Mouse (Mus musculus): ENCODE measurements around the gene Pah. TPM values are rescaled to one million over a fixed set of nuclear protein-coding genes. Genes with fewer than 3 reads are reported as not detected.

The Pah gene
- total RNA-seq, 2 experiments from 2014 or later: not detected

GRCm38 (mm10) chr10:87501659-87502042 is 19.9 kb upstream of the Pah start:
- ATAC-seq (replicated peaks; ENCODE audit: low FRiP score, low TSS enrichment, poor library complexity, severe bottlenecking): no peak

- no peak for ATAC-seq (replicated peaks; ENCODE audit: low FRiP score, low TSS enrichment, poor library complexity, severe bottlenecking)
Measured at GRCm38 (mm10) chr10:87502283-87502682, 19.3 kb upstream of the Pah start.

GRCm38 (mm10) chr10:87503946-87504345 is 17.6 kb upstream of the Pah start:
- ATAC-seq (replicated peaks; ENCODE audit: low FRiP score, low TSS enrichment, poor library complexity, severe bottlenecking): peak; percentile 68; the same call in 1 of the 2 replicates

- no peak for ATAC-seq (replicated peaks; ENCODE audit: low FRiP score, low TSS enrichment, poor library complexity, severe bottlenecking)
Measured at GRCm38 (mm10) chr10:87508581-87508980, 13.0 kb upstream of the Pah start.

- no peak for ATAC-seq (replicated peaks; ENCODE audit: low FRiP score, low TSS enrichment, poor library complexity, severe bottlenecking)
Measured at GRCm38 (mm10) chr10:87513052-87513451, 8.5 kb upstream of the Pah start.

GRCm38 (mm10) chr10:87518585-87518984 is 3.0 kb upstream of the Pah start:
- ATAC-seq (replicated peaks; ENCODE audit: low FRiP score, low TSS enrichment, poor library complexity, severe bottlenecking): no peak

- no peak for ATAC-seq (replicated peaks; ENCODE audit: low FRiP score, low TSS enrichment, poor library complexity, severe bottlenecking)
Measured at GRCm38 (mm10) chr10:87520401-87521116, 1.0 kb upstream of the Pah start.

- ATAC-seq (replicated peaks; ENCODE audit: low FRiP score, low TSS enrichment, poor library complexity, severe bottlenecking): no peak
Measured at GRCm38 (mm10) chr10:87534172-87534571, 12.6 kb downstream of the Pah start.

- ATAC-seq (replicated peaks; ENCODE audit: low FRiP score, low TSS enrichment, poor library complexity, severe bottlenecking): no peak
Measured at GRCm38 (mm10) chr10:87545759-87546158, 24.2 kb downstream of the Pah start.

- no peak for ATAC-seq (replicated peaks; ENCODE audit: low FRiP score, low TSS enrichment, poor library complexity, severe bottlenecking)
Measured at GRCm38 (mm10) chr10:87546299-87547234, 25.0 kb downstream of the Pah start.

- peak; percentile 96 for ATAC-seq (replicated peaks; ENCODE audit: low FRiP score, low TSS enrichment, poor library complexity, severe bottlenecking)
Measured at GRCm38 (mm10) chr10:87552726-87553125, 31.1 kb downstream of the Pah start.

- ATAC-seq (replicated peaks; ENCODE audit: low FRiP score, low TSS enrichment, poor library complexity, severe bottlenecking): no peak
Measured at GRCm38 (mm10) chr10:87556441-87556840, 34.8 kb downstream of the Pah start.

- ATAC-seq (replicated peaks; ENCODE audit: low FRiP score, low TSS enrichment, poor library complexity, severe bottlenecking): no peak
Measured at GRCm38 (mm10) chr10:87563818-87564217, 42.2 kb downstream of the Pah start.

GRCm38 (mm10) chr10:87565712-87566111 is 44.1 kb downstream of the Pah start:
- ATAC-seq (replicated peaks; ENCODE audit: low FRiP score, low TSS enrichment, poor library complexity, severe bottlenecking): no peak

- ATAC-seq (replicated peaks; ENCODE audit: low FRiP score, low TSS enrichment, poor library complexity, severe bottlenecking): no peak
Measured at GRCm38 (mm10) chr10:87572500-87572899, 50.9 kb downstream of the Pah start.

GRCm38 (mm10) chr10:87586696-87587095 is 65.1 kb downstream of the Pah start:
- ATAC-seq (replicated peaks; ENCODE audit: low FRiP score, low TSS enrichment, poor library complexity, severe bottlenecking): no peak

- ATAC-seq (replicated peaks; ENCODE audit: low FRiP score, low TSS enrichment, poor library complexity, severe bottlenecking): no peak
Measured at GRCm38 (mm10) chr10:87593916-87594315, 72.3 kb downstream of the Pah start.

GRCm38 (mm10) chr10:87596361-87597074 is 74.9 kb downstream of the Pah start:
- ATAC-seq (replicated peaks; ENCODE audit: low FRiP score, low TSS enrichment, poor library complexity, severe bottlenecking): 0 out of 2 replicates have a peak, but pooled peaks have one; percentile 30

- no peak for ATAC-seq (replicated peaks; ENCODE audit: low FRiP score, low TSS enrichment, poor library complexity, severe bottlenecking)
Measured at GRCm38 (mm10) chr10:87597075-87597677, 75.6 kb downstream of the Pah start.

- no peak for ATAC-seq (replicated peaks; ENCODE audit: low FRiP score, low TSS enrichment, poor library complexity, severe bottlenecking)
Measured at GRCm38 (mm10) chr10:87602151-87602550, 80.6 kb downstream of the Pah start.

Measured in megakaryocyte-erythroid progenitor cell, adult 5-6 weeks (primary cell).